Mouse (Mus musculus): Measurements from ENCODE around the gene Gabra6. TPM values are rescaled to one million over a fixed set of nuclear protein-coding genes. Genes with fewer than 3 reads are reported as not detected.

Gene Gabra6
- polyA plus RNA-seq, 1 experiment: not detected

DNA sequence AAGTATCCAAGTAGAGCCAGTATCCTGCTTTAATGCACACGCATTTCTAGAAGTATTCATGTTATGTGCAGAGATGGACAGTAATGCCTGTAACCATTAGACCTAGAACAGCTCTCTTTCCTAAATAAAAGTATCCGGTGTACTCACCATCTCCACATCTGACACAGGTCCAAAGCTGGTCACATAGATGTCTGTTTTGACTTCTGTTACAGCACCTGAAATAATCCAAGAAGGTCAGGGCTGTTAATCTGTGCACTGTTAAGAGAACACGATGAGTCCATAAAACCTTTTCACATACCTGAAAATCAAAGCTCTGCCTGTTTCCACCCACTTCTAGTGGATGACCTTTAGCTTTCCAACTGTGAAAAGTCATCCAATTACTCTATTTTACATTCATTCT is 1.4 kb downstream of the Gabra6 start:
- H3K4me2 ChIP-seq (ENCODE audit: low read depth): no peak overlapping the region
- H3K36me3 ChIP-seq (ENCODE audit: control insufficient read depth, insufficient read depth): no peaks in the 10 kb centered on the region

DNA sequence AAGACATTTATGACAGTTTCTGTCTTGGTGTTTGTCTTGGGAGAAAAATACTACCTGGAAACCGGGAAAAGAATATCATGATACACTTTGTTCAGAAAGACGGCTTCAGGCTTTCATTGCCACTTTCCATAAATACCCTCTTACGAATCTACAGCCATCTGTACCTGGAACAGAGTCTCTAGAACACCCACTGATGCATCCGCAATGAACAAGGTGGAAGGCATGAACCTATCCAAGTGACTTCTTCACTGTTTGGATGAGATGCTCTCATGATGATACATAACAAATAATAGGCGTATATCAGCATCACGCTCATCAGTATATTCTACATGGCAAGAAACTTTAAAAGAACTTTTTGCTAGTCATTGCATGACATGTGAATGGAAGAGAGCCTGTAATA is 1.8 kb downstream of the Gabra6 start:
- no peak for TF ChIP-seq MYOD1 (IDR thresholded peaks at IDR 0.05; ENCODE audit: control insufficient read depth in 1 of 3, insufficient read length in 2 of 3, low read depth in 2 of 3)
- TF ChIP-seq POLR2A (IDR thresholded peaks at IDR 0.05; ENCODE audit: insufficient read length, low read depth): no peak
- TF ChIP-seq REST (IDR thresholded peaks at IDR 0.05; ENCODE audit: insufficient read depth, insufficient read length): no peak
- no peak for TF ChIP-seq SRF (IDR thresholded peaks at IDR 0.05; ENCODE audit: control insufficient read depth, insufficient read length, low read depth)
- no peak for TF ChIP-seq MYOG (IDR thresholded peaks at IDR 0.05; ENCODE audit: control insufficient read depth in 1 of 3, insufficient read depth in 1 of 3, insufficient read length in 2 of 3, low read depth in 2 of 3)
- TF ChIP-seq MAX (IDR thresholded peaks at IDR 0.05; ENCODE audit: low read depth): no peak
- no peak for TF ChIP-seq E2F4 (IDR thresholded peaks at IDR 0.05; ENCODE audit: insufficient read depth)
- no peak for TF ChIP-seq POLR2AphosphoS2 (IDR thresholded peaks at IDR 0.05; ENCODE audit: insufficient read length, low read depth)
- no peak for TF ChIP-seq CEBPB (IDR thresholded peaks at IDR 0.05; ENCODE audit: insufficient read depth, poor library complexity, severe bottlenecking)
- TF ChIP-seq USF1 (IDR thresholded peaks at IDR 0.05; ENCODE audit: low read depth): no peak
- TF ChIP-seq TCF12 (IDR thresholded peaks at IDR 0.05; ENCODE audit: insufficient read depth, poor library complexity, severe bottlenecking): no peak
- no peak for TF ChIP-seq TCF3 (IDR thresholded peaks at IDR 0.05; ENCODE audit: insufficient read length, low read depth)
- H3K4me3 ChIP-seq: no peak overlapping the region
- no peaks in the 10 kb centered on the region for H3K27me3 ChIP-seq (ENCODE audit: control insufficient read depth, insufficient read depth, insufficient read length)
- no peak overlapping the region for H3ac ChIP-seq (ENCODE audit: control insufficient read depth, insufficient read length)
- H3K36me3 ChIP-seq (ENCODE audit: control insufficient read depth, insufficient read depth): no peaks in the 10 kb centered on the region
- no peak overlapping the region for H3K4me2 ChIP-seq (ENCODE audit: low read depth)
- H3K79me2 ChIP-seq (ENCODE audit: control insufficient read depth, insufficient read depth): no peaks in the 10 kb centered on the region

More for the DNA sequence above, 1.4 kb downstream of the Gabra6 start:
- no peak overlapping the region for H3K4me3 ChIP-seq
- H3K27me3 ChIP-seq (ENCODE audit: control insufficient read depth, insufficient read depth, insufficient read length): no peaks in the 10 kb centered on the region
- no peaks in the 10 kb centered on the region for H3K79me2 ChIP-seq (ENCODE audit: control insufficient read depth, insufficient read depth)
- TF ChIP-seq E2F4 (IDR thresholded peaks at IDR 0.05; ENCODE audit: insufficient read depth) (no peak), POLR2AphosphoS2 (IDR thresholded peaks at IDR 0.05; ENCODE audit: insufficient read length, low read depth) (no peak), USF1 (IDR thresholded peaks at IDR 0.05; ENCODE audit: low read depth) (no peak), MYOD1 (IDR thresholded peaks at IDR 0.05; ENCODE audit: control insufficient read depth in 1 of 3, insufficient read length in 2 of 3, low read depth in 2 of 3) (no peak), SRF (IDR thresholded peaks at IDR 0.05; ENCODE audit: control insufficient read depth, insufficient read length, low read depth) (no peak), TCF12 (IDR thresholded peaks at IDR 0.05; ENCODE audit: insufficient read depth, poor library complexity, severe bottlenecking) (no peak), CEBPB (IDR thresholded peaks at IDR 0.05; ENCODE audit: insufficient read depth, poor library complexity, severe bottlenecking) (no peak), MYOG (IDR thresholded peaks at IDR 0.05; ENCODE audit: control insufficient read depth in 1 of 3, insufficient read depth in 1 of 3, insufficient read length in 2 of 3, low read depth in 2 of 3) (no peak)
- no peak overlapping the region for H3ac ChIP-seq (ENCODE audit: control insufficient read depth, insufficient read length)

DNA sequence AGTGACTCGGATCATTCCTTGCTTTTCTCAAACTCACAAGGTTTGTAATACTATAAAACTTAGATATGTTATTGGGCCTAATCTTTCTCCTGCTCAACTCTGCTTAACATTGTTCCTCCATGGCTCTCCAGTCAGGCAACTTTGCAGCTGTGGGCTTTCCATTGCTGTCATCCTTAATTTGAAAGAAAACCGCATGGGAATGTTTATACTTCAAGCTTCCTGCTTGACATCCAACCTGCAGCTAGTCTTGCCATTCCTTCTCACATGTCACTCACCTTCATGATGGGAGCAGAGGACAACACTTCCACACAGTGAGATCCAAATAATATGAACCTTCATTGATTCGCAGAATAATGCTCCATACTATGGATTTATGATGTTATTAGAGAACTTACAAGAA is 2.9 kb downstream of the Gabra6 start:
- no peaks in the 10 kb centered on the region for H3K79me2 ChIP-seq (ENCODE audit: control insufficient read depth, insufficient read depth)
- no peak for TF ChIP-seq MAX (IDR thresholded peaks at IDR 0.05; ENCODE audit: low read depth)
- no peak for TF ChIP-seq REST (IDR thresholded peaks at IDR 0.05; ENCODE audit: insufficient read depth, insufficient read length)
- TF ChIP-seq USF1 (IDR thresholded peaks at IDR 0.05; ENCODE audit: low read depth): no peak
- TF ChIP-seq MYOG (IDR thresholded peaks at IDR 0.05; ENCODE audit: control insufficient read depth in 1 of 3, insufficient read depth in 1 of 3, insufficient read length in 2 of 3, low read depth in 2 of 3): no peak
- TF ChIP-seq SRF (IDR thresholded peaks at IDR 0.05; ENCODE audit: control insufficient read depth, insufficient read length, low read depth): no peak
- TF ChIP-seq E2F4 (IDR thresholded peaks at IDR 0.05; ENCODE audit: insufficient read depth): no peak
- no peak for TF ChIP-seq TCF3 (IDR thresholded peaks at IDR 0.05; ENCODE audit: insufficient read length, low read depth)
- TF ChIP-seq MYOD1 (IDR thresholded peaks at IDR 0.05; ENCODE audit: control insufficient read depth in 1 of 3, insufficient read length in 2 of 3, low read depth in 2 of 3): no peak
- H3K27me3 ChIP-seq (ENCODE audit: control insufficient read depth, insufficient read depth, insufficient read length): no peaks in the 10 kb centered on the region
- no peak overlapping the region for H3K4me3 ChIP-seq
- H3ac ChIP-seq (ENCODE audit: control insufficient read depth, insufficient read length): no peak overlapping the region
- no peaks in the 10 kb centered on the region for H3K36me3 ChIP-seq (ENCODE audit: control insufficient read depth, insufficient read depth)
- H3K4me2 ChIP-seq (ENCODE audit: low read depth): no peak overlapping the region

DNA sequence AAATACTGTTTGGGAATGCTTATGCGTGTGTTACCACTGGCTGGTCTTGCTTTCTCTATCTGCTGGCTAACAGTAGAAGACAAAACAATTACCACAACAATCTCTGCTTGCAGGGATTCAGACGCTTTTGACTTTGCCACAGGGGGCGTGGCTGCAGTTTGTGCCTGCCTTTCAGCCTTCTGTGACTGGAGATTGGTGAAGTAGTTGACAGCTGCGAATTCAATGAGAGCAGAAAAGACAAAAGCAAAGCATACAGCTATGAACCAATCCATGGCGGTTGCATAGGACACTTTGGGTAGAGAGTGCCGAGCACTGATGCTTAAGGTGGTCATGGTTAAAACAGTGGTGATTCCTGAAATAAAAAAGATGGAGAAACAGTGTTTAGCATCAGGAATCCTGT is 6.0 kb downstream of the Gabra6 start:
- Histone ChIP-seq H3K36me3 (ENCODE audit: control insufficient read depth, insufficient read depth) (no peaks in the 10 kb centered on the region), H3K4me2 (ENCODE audit: low read depth) (peak overlapping the region; percentile 30)

DNA sequence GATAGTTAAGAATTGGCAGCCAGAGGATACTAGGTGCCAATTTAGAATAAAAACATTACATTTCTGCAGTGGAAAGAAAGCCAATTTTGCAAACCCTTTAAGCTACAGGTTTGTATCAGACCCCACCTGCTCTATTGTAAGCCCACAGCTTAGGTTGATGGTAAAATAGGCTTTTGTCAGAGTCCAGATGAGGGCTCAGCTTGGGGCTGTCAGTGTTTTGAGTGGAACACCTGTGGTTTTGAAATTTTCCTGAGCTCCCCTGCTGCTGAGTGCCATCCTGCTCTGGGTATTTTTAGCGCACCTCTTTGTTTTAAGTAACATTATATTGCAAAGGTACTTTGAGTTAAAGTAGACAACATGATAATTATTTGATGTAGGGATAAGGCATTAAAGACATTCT is 10.0 kb downstream of the Gabra6 start:
- no peaks in the 10 kb centered on the region for H3K27me3 ChIP-seq (ENCODE audit: control insufficient read depth, insufficient read depth, insufficient read length)
- H3K79me2 ChIP-seq (ENCODE audit: control insufficient read depth, insufficient read depth): no peaks in the 10 kb centered on the region
- H3ac ChIP-seq (ENCODE audit: control insufficient read depth, insufficient read length): no peak overlapping the region
- no peaks in the 10 kb centered on the region for H3K36me3 ChIP-seq (ENCODE audit: control insufficient read depth, insufficient read depth)
- H3K4me3 ChIP-seq: no peak overlapping the region
- TF ChIP-seq E2F4 (IDR thresholded peaks at IDR 0.05; ENCODE audit: insufficient read depth): no peak
- TF ChIP-seq MYOD1 (IDR thresholded peaks at IDR 0.05; ENCODE audit: control insufficient read depth in 1 of 3, insufficient read length in 2 of 3, low read depth in 2 of 3): no peak
- H3K4me2 ChIP-seq (ENCODE audit: low read depth): no peak overlapping the region

More for the DNA sequence above, 6.0 kb downstream of the Gabra6 start:
- H3ac ChIP-seq (ENCODE audit: control insufficient read depth, insufficient read length): no peak overlapping the region
- no peak for TF ChIP-seq POLR2AphosphoS2 (IDR thresholded peaks at IDR 0.05; ENCODE audit: insufficient read length, low read depth)
- no peak for TF ChIP-seq SRF (IDR thresholded peaks at IDR 0.05; ENCODE audit: control insufficient read depth, insufficient read length, low read depth)
- no peak for TF ChIP-seq TCF12 (IDR thresholded peaks at IDR 0.05; ENCODE audit: insufficient read depth, poor library complexity, severe bottlenecking)
- no peak for TF ChIP-seq REST (IDR thresholded peaks at IDR 0.05; ENCODE audit: insufficient read depth, insufficient read length)
- no peak overlapping the region for H3K4me3 ChIP-seq
- H3K27me3 ChIP-seq (ENCODE audit: control insufficient read depth, insufficient read depth, insufficient read length): no peaks in the 10 kb centered on the region
- no peaks in the 10 kb centered on the region for H3K79me2 ChIP-seq (ENCODE audit: control insufficient read depth, insufficient read depth)
